Mouse (Mus musculus): ENCODE measurements at regions not wholly inside any gene's neighbourhood (a gene's known extent, or its start where the extent isn't known, plus 50 kb on each side); places are given as distances from the start of the nearest gene placed in this dataset.

DNA sequence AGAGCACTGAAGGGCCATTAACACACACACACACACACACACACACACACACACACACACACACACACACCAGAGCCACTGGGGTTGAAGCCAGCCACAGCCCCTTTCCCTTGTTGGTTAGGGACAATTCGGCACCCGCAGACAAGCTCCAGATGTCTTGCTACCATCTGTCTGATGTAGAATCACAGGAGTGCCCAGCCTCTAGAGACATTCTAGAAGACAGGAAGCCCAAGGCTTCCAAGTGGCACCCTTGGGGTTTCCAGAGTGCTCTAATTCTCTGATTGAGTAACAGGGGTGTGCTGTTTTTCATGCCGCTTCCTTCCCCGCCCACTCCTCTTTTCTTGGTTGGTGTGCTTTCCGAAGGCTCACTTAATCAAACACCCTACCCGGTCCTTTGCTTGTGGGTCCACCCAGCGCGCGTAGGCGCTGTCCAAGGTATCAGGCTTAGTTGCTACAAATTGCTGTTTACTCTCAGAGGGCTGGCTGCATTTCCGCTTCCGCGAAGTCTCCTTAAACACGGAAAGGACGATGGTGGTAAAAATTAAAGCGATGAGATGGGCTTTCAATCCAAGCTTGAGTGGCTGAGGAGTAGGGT, 59.5 kb upstream of the Zbtb18 start:
- ATAC-seq (ENCODE audit: low FRiP score, low read depth), result no peak
- WGBS, result 24% methylated on average over 16 of the region's 16 CpGs
- Histone ChIP-seq H3K9ac (no peak overlapping the region), H3K4me1 (replicated peaks) (no peaks in the 10 kb centered on the region), H3K27ac (replicated peaks) (no peak overlapping the region), H3K4me3 (no peak overlapping the region), H3K36me3 (no peaks in the 10 kb centered on the region), H3K4me2 (peak overlapping the region; percentile 32), H3K9me3 (no peaks in the 10 kb centered on the region), H3K27me3 (no peaks in the 10 kb centered on the region)

DNA sequence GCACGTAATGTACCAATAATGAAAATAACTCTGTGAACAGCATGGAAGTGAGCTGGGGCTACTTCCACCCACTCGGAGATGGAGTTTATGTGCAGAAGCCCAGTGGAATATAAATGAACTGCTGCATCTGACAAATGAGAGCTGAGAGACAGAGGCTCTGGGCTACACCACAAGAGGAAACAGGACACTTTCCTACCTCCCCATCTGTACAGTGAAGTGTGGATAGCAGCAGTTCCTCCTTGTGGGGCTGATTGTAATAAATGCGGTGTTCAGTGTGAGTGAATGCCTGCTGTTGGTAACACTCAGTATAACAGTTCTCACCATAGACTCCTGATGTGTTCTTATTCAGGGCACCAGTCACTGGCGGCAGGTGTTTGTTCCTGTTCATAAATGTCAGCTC, 60.0 kb upstream of the Zbtb18 start:
- H3K9ac ChIP-seq, result no peak overlapping the region
- 71% methylated on average over 4 of the region's 4 CpGs for WGBS
- no peak for ATAC-seq (ENCODE audit: low FRiP score, low read depth)
- no peak overlapping the region for H3K4me2 ChIP-seq
- H3K4me1 ChIP-seq (replicated peaks), result no peaks in the 10 kb centered on the region
- no peaks in the 10 kb centered on the region for H3K27me3 ChIP-seq
- no peak overlapping the region for H3K27ac ChIP-seq (replicated peaks)
- H3K4me3 ChIP-seq, result no peak overlapping the region
- no peaks in the 10 kb centered on the region for H3K36me3 ChIP-seq
- H3K9me3 ChIP-seq, result no peaks in the 10 kb centered on the region

DNA sequence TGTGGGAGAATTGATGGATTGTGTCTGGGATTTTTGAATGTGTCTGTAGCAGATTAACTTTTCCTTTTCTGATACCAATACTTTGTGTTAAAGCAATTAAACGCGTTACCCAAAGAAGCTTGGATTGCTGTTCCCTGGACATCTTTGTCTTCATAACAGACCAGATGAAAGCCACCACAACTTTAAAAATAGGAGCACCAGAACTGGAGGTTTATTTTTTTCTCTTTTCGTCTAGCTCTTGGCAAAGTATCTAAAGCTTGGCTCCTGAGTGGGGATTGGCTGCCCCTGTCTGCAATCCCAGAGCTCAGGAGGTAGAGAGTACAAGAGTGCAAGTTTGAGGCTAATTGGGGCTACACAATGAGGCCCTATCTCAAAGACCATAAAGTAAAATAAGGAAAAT, 64.0 kb upstream of the Zbtb18 start:
- Histone ChIP-seq H3K4me3 (no peak overlapping the region), H3K4me1 (replicated peaks) (peaks cover 10% of the 10 kb centered on the region; the same call in 1 of the 2 replicates), H3K27ac (replicated peaks) (no peak overlapping the region), H3K9ac (no peak overlapping the region), H3K9me3 (no peaks in the 10 kb centered on the region), H3K4me2 (no peak overlapping the region), H3K36me3 (no peaks in the 10 kb centered on the region), H3K27me3 (no peaks in the 10 kb centered on the region)
- 82% methylated on average over 3 of the region's 3 CpGs for WGBS
- no peak for ATAC-seq (ENCODE audit: low FRiP score, low read depth)

DNA sequence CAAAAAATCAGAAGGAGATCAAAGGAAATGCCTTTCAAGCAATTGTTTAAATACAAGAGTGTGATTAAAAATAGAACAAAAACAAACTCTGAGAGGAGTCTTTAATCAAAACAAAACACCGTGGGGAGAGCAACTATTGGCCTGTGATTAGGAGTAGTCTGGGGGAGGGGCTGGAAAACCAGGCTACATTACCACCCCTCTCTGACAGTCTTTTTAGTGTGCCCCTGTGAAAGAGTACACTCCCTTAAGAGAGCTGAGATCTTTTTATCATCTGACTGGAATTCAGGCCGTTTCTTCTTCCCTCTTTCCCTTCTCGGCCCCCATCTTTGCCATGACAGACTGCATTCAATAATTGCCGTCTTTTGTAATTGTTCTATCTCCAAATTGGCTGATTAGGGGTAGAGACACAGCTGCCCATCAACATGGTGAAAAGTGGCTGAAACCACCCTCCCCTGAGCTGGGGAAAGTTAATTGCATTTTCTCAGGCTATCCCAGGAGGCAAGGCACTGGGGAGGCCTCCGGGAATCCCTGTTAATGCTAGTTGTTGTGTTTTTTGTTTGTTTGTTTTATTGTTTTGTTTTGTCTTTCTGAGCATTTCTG, 68.8 kb upstream of the Zbtb18 start:
- H3K27ac ChIP-seq (replicated peaks), result no peak overlapping the region
- H3K4me2 ChIP-seq, result no peak overlapping the region
- no peaks in the 10 kb centered on the region for H3K36me3 ChIP-seq
- no peak overlapping the region for H3K4me3 ChIP-seq
- H3K9ac ChIP-seq, result no peak overlapping the region
- ATAC-seq (ENCODE audit: low FRiP score, low read depth), result no peak
- no peaks in the 10 kb centered on the region for H3K9me3 ChIP-seq
- H3K27me3 ChIP-seq, result no peaks in the 10 kb centered on the region
- H3K4me1 ChIP-seq (replicated peaks), result peaks cover 10% of the 10 kb centered on the region; the same call in 1 of the 2 replicates
- 4% methylated on average over 5 of the region's 5 CpGs for WGBS

DNA sequence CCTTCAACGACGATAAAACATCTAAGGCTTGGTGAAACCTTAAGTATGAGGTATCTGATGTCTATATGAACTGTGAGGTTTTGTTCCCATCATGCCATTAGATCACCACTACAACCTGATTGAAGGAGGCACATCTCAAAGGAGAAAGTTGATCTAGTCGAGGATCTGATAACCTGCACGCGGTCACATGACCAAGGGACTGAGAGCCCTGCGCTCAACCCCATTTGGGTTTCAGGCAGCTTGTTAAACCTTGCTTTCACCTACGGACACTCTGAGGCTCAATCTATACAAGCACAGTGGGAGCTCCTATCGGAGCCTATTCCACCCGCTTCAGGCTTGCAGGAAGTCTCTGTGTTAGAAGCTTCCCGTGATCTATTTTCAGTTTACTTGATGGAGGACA, 70.1 kb upstream of the Zbtb18 start:
- 69% methylated on average over 10 of the region's 10 CpGs for WGBS
- Histone ChIP-seq H3K4me1 (replicated peaks) (peaks cover 10% of the 10 kb centered on the region; the same call in 1 of the 2 replicates), H3K36me3 (no peaks in the 10 kb centered on the region), H3K9me3 (no peaks in the 10 kb centered on the region), H3K9ac (no peak overlapping the region), H3K4me2 (no peak overlapping the region), H3K4me3 (no peak overlapping the region), H3K27me3 (no peaks in the 10 kb centered on the region), H3K27ac (replicated peaks) (no peak overlapping the region)
- ATAC-seq (ENCODE audit: low FRiP score, low read depth), result no peak

DNA sequence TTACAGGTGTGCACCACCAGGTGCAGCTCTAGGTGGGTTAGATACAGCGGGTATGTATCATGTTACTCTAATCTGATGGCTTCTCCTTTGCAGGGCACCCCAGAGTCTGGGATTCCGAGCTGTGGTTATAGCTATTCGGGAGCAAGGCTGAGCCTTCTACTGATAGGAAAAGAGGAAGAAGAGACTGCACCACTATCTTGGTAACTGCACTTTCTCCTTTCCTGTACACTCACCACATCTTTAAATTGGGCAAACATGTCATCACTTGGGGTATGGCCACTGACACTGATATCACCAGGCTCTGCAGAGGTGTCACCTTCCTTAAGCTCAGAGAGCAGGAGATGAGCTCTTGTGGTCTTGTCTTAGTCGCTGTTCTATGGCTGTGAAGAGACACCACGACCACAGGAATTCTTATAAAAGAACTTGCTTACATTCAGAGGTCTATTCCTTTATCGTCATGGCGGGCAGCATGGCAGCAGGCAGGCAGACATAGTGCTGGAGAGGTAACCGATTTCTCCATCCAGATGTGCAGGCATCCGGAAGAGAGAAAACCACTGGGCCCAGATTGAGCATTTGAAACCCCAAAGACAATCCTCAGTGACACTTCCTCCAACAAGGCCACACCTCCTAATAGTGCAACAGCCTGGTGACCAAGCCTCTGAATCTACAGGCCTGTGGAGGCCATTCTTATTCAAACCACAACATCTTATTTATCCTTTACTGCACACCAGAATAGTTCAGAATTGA, 74.1 kb upstream of the Zbtb18 start:
- Histone ChIP-seq H3K4me2 (no peak overlapping the region), H3K27me3 (no peaks in the 10 kb centered on the region), H3K4me1 (replicated peaks) (peaks cover 4% of the 10 kb centered on the region), H3K27ac (replicated peaks) (no peak overlapping the region), H3K9me3 (no peaks in the 10 kb centered on the region), H3K4me3 (no peak overlapping the region), H3K9ac (no peak overlapping the region), H3K36me3 (no peaks in the 10 kb centered on the region)
- no peak for ATAC-seq (ENCODE audit: low FRiP score, low read depth)
- 88% methylated on average over 9 of the region's 9 CpGs for WGBS

DNA sequence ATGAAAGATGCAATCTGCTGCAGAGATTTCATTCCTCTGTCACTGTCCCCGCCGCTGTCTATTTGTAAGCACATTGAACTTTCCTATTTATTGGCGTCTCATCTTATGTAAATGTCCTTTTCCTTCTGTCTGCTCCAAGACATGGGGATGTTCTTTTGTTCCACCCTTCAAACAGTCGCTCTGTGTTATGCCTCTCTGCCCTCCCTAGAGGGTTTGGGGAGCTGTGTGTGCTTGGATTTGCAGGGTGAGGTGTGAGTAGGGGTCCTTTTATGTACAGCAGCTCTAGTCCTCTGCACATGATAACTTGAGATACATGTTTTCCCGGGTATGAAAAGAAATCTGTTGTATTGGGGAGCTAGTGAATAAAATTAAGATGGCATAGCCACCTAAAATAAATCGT, 75.2 kb upstream of the Zbtb18 start:
- H3K4me2 ChIP-seq, result no peak overlapping the region
- H3K27ac ChIP-seq (replicated peaks), result no peak overlapping the region
- no peaks in the 10 kb centered on the region for H3K27me3 ChIP-seq
- 37% methylated on average over 6 of the region's 6 CpGs for WGBS
- H3K9ac ChIP-seq, result no peak overlapping the region
- no peak overlapping the region for H3K4me3 ChIP-seq
- no peak for ATAC-seq (ENCODE audit: low FRiP score, low read depth)
- no peaks in the 10 kb centered on the region for H3K36me3 ChIP-seq
- H3K9me3 ChIP-seq, result no peaks in the 10 kb centered on the region
- H3K4me1 ChIP-seq (replicated peaks), result peaks cover 4% of the 10 kb centered on the region

DNA sequence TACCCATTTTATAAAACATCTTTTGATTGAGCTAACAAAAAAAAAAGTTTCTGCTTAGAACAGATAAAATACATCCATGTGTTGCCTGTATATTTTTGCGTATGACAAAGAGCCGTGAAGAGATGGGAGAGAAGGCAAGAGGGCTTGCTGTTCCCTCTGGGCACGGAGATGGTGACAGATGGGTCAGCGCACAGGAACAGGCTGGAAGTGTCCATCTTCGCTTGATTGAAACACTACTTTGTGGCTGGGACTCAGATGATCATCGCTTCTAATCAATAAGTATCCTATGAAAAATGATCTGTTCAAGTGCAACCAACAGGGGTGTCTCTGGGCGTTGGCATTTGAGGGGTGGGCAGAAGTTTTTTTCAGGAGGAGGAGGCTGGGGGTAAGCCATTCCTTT, 75.7 kb upstream of the Zbtb18 start:
- Histone ChIP-seq H3K36me3 (no peaks in the 10 kb centered on the region), H3K9ac (no peak overlapping the region), H3K4me3 (no peak overlapping the region), H3K4me2 (no peak overlapping the region), H3K27ac (replicated peaks) (no peak overlapping the region), H3K27me3 (no peaks in the 10 kb centered on the region), H3K4me1 (replicated peaks) (peaks cover 4% of the 10 kb centered on the region), H3K9me3 (no peaks in the 10 kb centered on the region)
- 39% methylated on average over 7 of the region's 7 CpGs for WGBS
- no peak for ATAC-seq (ENCODE audit: low FRiP score, low read depth)

DNA sequence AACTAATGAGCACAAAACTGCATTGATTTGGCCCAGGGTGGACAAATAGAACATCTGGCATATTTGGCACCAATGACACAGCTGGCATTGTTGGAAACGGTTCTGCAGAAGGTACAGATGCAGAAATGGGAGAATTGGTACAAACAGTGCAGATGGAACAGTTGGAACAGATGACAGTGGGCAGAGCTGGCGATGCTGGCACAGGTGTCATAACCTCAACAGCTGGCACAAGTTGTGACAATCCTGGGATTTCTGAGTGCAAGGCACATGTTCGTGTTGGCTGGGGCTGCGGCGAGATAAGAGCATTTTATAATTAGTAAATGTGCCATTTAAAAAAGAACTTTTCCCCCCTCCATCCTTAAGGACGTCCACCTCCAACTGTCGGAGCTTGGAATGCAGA, 77.8 kb upstream of the Zbtb18 start:
- Histone ChIP-seq H3K27me3 (no peaks in the 10 kb centered on the region), H3K27ac (replicated peaks) (no peak overlapping the region), H3K4me2 (no peak overlapping the region), H3K4me1 (replicated peaks) (peaks cover 4% of the 10 kb centered on the region), H3K36me3 (no peaks in the 10 kb centered on the region), H3K4me3 (no peak overlapping the region), H3K9me3 (no peaks in the 10 kb centered on the region), H3K9ac (no peak overlapping the region)
- WGBS, result 68% methylated on average over 7 of the region's 7 CpGs
- no peak for ATAC-seq (ENCODE audit: low FRiP score, low read depth)

DNA sequence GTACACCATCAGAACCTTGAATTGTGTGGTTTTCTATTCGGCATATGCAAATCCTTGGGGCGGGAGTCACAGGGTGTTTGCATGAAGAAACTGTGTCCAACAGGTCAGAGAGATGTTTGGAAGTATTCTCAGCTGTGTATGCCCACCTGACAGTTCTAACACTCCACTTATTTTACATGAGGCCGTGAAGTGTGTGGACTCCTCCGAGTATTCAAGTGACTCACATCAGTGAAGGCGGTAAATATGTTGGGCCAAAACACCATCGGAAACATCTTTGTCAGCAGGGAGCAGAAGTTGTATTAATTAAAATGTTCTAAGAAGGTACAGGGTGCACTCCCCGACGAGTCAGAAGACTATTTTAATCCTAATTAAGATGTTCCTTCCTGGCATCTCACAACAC, 79.8 kb upstream of the Zbtb18 start:
- H3K9me3 ChIP-seq, result no peaks in the 10 kb centered on the region
- no peak overlapping the region for H3K9ac ChIP-seq
- no peak overlapping the region for H3K4me3 ChIP-seq
- no peak overlapping the region for H3K4me2 ChIP-seq
- H3K27ac ChIP-seq (replicated peaks), result no peak overlapping the region
- no peak for ATAC-seq (ENCODE audit: low FRiP score, low read depth)
- H3K4me1 ChIP-seq (replicated peaks), result peaks cover 4% of the 10 kb centered on the region
- H3K27me3 ChIP-seq, result no peaks in the 10 kb centered on the region
- 91% methylated on average over 8 of the region's 8 CpGs for WGBS
- no peaks in the 10 kb centered on the region for H3K36me3 ChIP-seq

DNA sequence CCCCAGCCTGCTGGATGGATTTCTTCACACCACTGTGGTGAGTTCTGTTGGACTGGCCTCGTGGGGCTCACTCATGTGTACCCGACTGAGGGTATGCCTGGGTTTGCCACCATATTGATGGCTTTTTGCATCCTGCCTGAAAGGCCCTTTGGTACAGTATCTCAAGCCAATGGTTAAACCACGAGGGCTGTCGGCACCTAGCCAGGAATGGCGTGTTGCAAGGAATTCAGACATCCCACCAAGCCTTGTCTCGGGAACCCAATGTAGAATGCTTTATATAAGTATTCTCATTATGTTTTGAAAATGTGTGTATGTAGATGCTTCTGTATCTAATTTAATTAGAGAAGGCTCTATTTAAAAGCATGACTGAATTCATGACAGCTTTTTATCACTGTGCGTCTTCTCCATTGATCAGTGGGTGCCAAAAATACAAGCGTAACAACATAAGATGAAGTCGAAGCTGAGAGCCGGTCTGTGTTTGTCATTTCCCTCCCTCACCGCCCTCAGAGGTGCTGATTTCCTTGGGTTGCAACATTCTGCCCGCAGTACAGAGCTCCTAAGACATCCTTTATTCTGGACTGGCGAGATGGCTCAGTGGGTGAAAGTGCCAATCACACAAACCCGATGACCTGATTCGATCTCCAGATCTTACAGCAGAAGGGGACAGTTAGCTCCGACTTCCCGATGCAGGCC, 90.5 kb upstream of the Akt3 start:
- Histone ChIP-seq H3K36me3 (no peaks in the 10 kb centered on the region), H3K9me3 (no peaks in the 10 kb centered on the region), H3K27me3 (no peaks in the 10 kb centered on the region), H3K4me2 (no peak overlapping the region), H3K9ac (no peak overlapping the region), H3K4me3 (no peak overlapping the region), H3K27ac (replicated peaks) (no peak overlapping the region), H3K4me1 (replicated peaks) (no peaks in the 10 kb centered on the region)
- no peak for ATAC-seq (ENCODE audit: low FRiP score, low read depth)
- 82% methylated on average over 17 of the region's 17 CpGs for WGBS

DNA sequence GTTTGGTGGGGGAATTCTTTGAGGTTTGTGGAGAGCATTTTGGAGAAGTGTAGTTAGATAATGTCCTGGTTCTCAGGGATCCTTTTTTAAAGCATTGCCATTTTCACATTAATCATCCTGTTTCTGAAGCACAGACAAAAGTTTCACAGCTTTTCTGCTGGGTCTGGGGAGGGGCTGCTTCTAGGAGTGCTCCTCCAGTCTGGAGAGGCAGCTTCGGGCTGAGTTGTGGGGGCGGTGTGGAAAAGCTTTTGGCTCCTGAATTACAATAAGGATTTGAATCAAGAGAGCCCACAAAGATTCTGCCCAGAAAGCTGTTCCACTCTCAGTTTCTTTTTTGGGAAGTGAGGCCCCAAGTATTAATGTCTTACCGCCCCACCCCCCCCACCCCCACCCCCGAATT, 89.2 kb upstream of the Akt3 start:
- peaks cover 4% of the 10 kb centered on the region; the same call in 1 of the 2 replicates for H3K4me1 ChIP-seq (replicated peaks)
- no peaks in the 10 kb centered on the region for H3K36me3 ChIP-seq
- 35% methylated on average over 4 of the region's 4 CpGs for WGBS
- H3K27me3 ChIP-seq, result no peaks in the 10 kb centered on the region
- no peaks in the 10 kb centered on the region for H3K9me3 ChIP-seq
- H3K27ac ChIP-seq (replicated peaks), result no peak overlapping the region
- no peak overlapping the region for H3K9ac ChIP-seq
- no peak for ATAC-seq (ENCODE audit: low FRiP score, low read depth)
- H3K4me2 ChIP-seq, result no peak overlapping the region
- no peak overlapping the region for H3K4me3 ChIP-seq
